Mouse (Mus musculus) heart, adult 11 months (tissue): ENCODE measurements around the gene Srebf2.

ENCODE experiments used
- DNase-seq: peaks from one replicate; pipeline ENCODE4 v3.0.0; 2022

Gene Srebf2

GRCm38 (mm10) chr15:82146770-82147610, at the start of gene Srebf2:
TSS of gene Srebf2 (plus strand) at chr15:82147181.
- DNase-seq = peak; percentile 100

GRCm38 (mm10) chr15:82106953-82107555, 39.9 kb upstream of the Srebf2 start:
- no peak for DNase-seq

- DNase-seq = no peak
These were observed 26.4 kb upstream of the Srebf2 start for GRCm38 (mm10) chr15:82120544-82120943.

GRCm38 (mm10) chr15:82126690-82127089, 20.3 kb upstream of the Srebf2 start:
- peak; percentile 94 for DNase-seq

GRCm38 (mm10) chr15:82127426-82128374, 19.3 kb upstream of the Srebf2 start, which contains the start of gene Ccdc134:
TSS of gene Ccdc134 (plus strand) at chr15:82127922.
- DNase-seq = peak; percentile 100

- DNase-seq = no peak
These were observed 18.6 kb upstream of the Srebf2 start for GRCm38 (mm10) chr15:82128398-82128797.

- no peak for DNase-seq
These were observed 16.4 kb upstream of the Srebf2 start for GRCm38 (mm10) chr15:82130599-82130998.

GRCm38 (mm10) chr15:82135372-82135771, 11.6 kb upstream of the Srebf2 start:
- DNase-seq = peak; percentile 95

- peak; percentile 94 for DNase-seq
These were observed 8.4 kb upstream of the Srebf2 start for GRCm38 (mm10) chr15:82138565-82138964.

GRCm38 (mm10) chr15:82139196-82139595, 7.8 kb upstream of the Srebf2 start:
- DNase-seq = no peak

GRCm38 (mm10) chr15:82140355-82140754, 6.6 kb upstream of the Srebf2 start:
- DNase-seq = no peak

GRCm38 (mm10) chr15:82144157-82144556, 2.8 kb upstream of the Srebf2 start:
- DNase-seq = no peak

- DNase-seq = no peak
These were observed 1.6 kb upstream of the Srebf2 start for GRCm38 (mm10) chr15:82145408-82145807.

GRCm38 (mm10) chr15:82145851-82146769, 871 bp upstream of the Srebf2 start:
- DNase-seq = no peak

GRCm38 (mm10) chr15:82147611-82148111, 680 bp downstream of the Srebf2 start:
- no peak for DNase-seq

GRCm38 (mm10) chr15:82148510-82148911, 1.5 kb downstream of the Srebf2 start:
- no peak for DNase-seq

GRCm38 (mm10) chr15:82150042-82150441, 3.1 kb downstream of the Srebf2 start:
- no peak for DNase-seq

GRCm38 (mm10) chr15:82151176-82151575, 4.2 kb downstream of the Srebf2 start:
- no peak for DNase-seq

- DNase-seq = no peak
These were observed 5.0 kb downstream of the Srebf2 start for GRCm38 (mm10) chr15:82152022-82152421.

GRCm38 (mm10) chr15:82152435-82152834, 5.5 kb downstream of the Srebf2 start:
- DNase-seq = no peak

- DNase-seq = no peak
These were observed 9.3 kb downstream of the Srebf2 start for GRCm38 (mm10) chr15:82156298-82156697.

GRCm38 (mm10) chr15:82156902-82157301, 9.9 kb downstream of the Srebf2 start:
- DNase-seq = no peak
